Mouse (Mus musculus): ENCODE data around the gene Tepp. TPM values are rescaled to one million over a fixed set of nuclear protein-coding genes. Genes with fewer than 3 reads are reported as not detected.

Gene Tepp
- polyA plus RNA-seq (2015; fragmentation: Nextera tagmentation; extraction: Ambion mirVana) = 1.7 and 2.5 TPM in 2 replicates

- H3K27ac ChIP-seq (replicated peaks) = no peak within 1 kb of the TSS
- H3K9me3 ChIP-seq (replicated peaks) = no peaks in the 10 kb centered on the region
- no peak within 1 kb of the TSS for H3K4me2 ChIP-seq
- no peaks in the 10 kb centered on the region for H3K36me3 ChIP-seq
- H3K4me1 ChIP-seq = 0 out of 2 replicates have a peak, but pooled peaks cover 3% of the 10 kb centered on the region
- H3K9ac ChIP-seq (replicated peaks) = no peak within 1 kb of the TSS
- H3K27me3 ChIP-seq (replicated peaks) = no peaks in the 10 kb centered on the region
- WGBS = 34% methylated on average over 6 of the region's 6 CpGs
- H3K4me3 ChIP-seq (replicated peaks) = no peak within 1 kb of the TSS
- ATAC-seq (ENCODE audit: low FRiP score) = no peak
These were observed at the start of gene Tepp for GRCm38 (mm10) chr8:95310342-95310970. Gene Tepp (plus strand): TSS chr8:95310566.

GRCm38 (mm10) chr8:95262181-95262580, 48.2 kb upstream of the Tepp start:
- Histone ChIP-seq H3K27me3 (replicated peaks) (no peaks in the 10 kb centered on the region), H3K4me3 (replicated peaks) (no peak overlapping the region), H3K27ac (replicated peaks) (no peak overlapping the region), H3K9me3 (replicated peaks) (no peaks in the 10 kb centered on the region), H3K36me3 (no peaks in the 10 kb centered on the region), H3K4me2 (no peak overlapping the region), H3K4me1 (no peaks in the 10 kb centered on the region), H3K9ac (replicated peaks) (no peak overlapping the region)
- WGBS = 94% methylated on average over 2 of the region's 2 CpGs
- no peak for ATAC-seq (ENCODE audit: low FRiP score)

- H3K36me3 ChIP-seq = no peaks in the 10 kb centered on the region
- no peaks in the 10 kb centered on the region for H3K9me3 ChIP-seq (replicated peaks)
- no peak overlapping the region for H3K4me3 ChIP-seq (replicated peaks)
- H3K27ac ChIP-seq (replicated peaks) = no peak overlapping the region
- no peak overlapping the region for H3K4me2 ChIP-seq
- no peaks in the 10 kb centered on the region for H3K27me3 ChIP-seq (replicated peaks)
- no peak for ATAC-seq (ENCODE audit: low FRiP score)
- H3K4me1 ChIP-seq = no peaks in the 10 kb centered on the region
- H3K9ac ChIP-seq (replicated peaks) = no peak overlapping the region
- 59% methylated on average over 12 of the region's 12 CpGs for WGBS
These were observed 39.9 kb upstream of the Tepp start for GRCm38 (mm10) chr8:95270501-95270900.

GRCm38 (mm10) chr8:95271841-95272240, 38.5 kb upstream of the Tepp start:
- Histone ChIP-seq H3K9ac (replicated peaks) (no peak overlapping the region), H3K4me1 (no peaks in the 10 kb centered on the region), H3K36me3 (no peaks in the 10 kb centered on the region), H3K9me3 (replicated peaks) (no peaks in the 10 kb centered on the region), H3K27me3 (replicated peaks) (no peaks in the 10 kb centered on the region), H3K4me2 (no peak overlapping the region), H3K4me3 (replicated peaks) (no peak overlapping the region), H3K27ac (replicated peaks) (no peak overlapping the region)
- no peak for ATAC-seq (ENCODE audit: low FRiP score)
- WGBS = 41% methylated on average over 4 of the region's 4 CpGs

GRCm38 (mm10) chr8:95272871-95273270, 37.5 kb upstream of the Tepp start:
- ATAC-seq (ENCODE audit: low FRiP score) = no peak
- Histone ChIP-seq H3K9me3 (replicated peaks) (no peaks in the 10 kb centered on the region), H3K4me2 (no peak overlapping the region), H3K36me3 (no peaks in the 10 kb centered on the region), H3K9ac (replicated peaks) (no peak overlapping the region), H3K4me1 (no peaks in the 10 kb centered on the region), H3K27ac (replicated peaks) (no peak overlapping the region), H3K4me3 (replicated peaks) (no peak overlapping the region), H3K27me3 (replicated peaks) (no peaks in the 10 kb centered on the region)
- WGBS = 51% methylated on average over 2 of the region's 2 CpGs

GRCm38 (mm10) chr8:95281493-95281892, 28.9 kb upstream of the Tepp start:
- Histone ChIP-seq H3K9me3 (replicated peaks) (no peaks in the 10 kb centered on the region), H3K27me3 (replicated peaks) (no peaks in the 10 kb centered on the region), H3K9ac (replicated peaks) (no peak overlapping the region; the same call in 1 of the 2 replicates), H3K36me3 (no peaks in the 10 kb centered on the region), H3K4me3 (replicated peaks) (no peak overlapping the region), H3K4me1 (peaks cover 8% of the 10 kb centered on the region), H3K4me2 (no peak overlapping the region), H3K27ac (replicated peaks) (no peak overlapping the region)
- WGBS = 62% methylated on average over 5 of the region's 5 CpGs
- peak; percentile 68 for ATAC-seq (ENCODE audit: low FRiP score)

- no peaks in the 10 kb centered on the region for H3K9me3 ChIP-seq (replicated peaks)
- H3K4me1 ChIP-seq = no peaks in the 10 kb centered on the region
- H3K9ac ChIP-seq (replicated peaks) = no peak overlapping the region
- H3K36me3 ChIP-seq = no peaks in the 10 kb centered on the region
- WGBS = 72% methylated on average over 6 of the region's 6 CpGs
- no peak overlapping the region for H3K4me3 ChIP-seq (replicated peaks)
- no peaks in the 10 kb centered on the region for H3K27me3 ChIP-seq (replicated peaks)
- H3K27ac ChIP-seq (replicated peaks) = no peak overlapping the region
- ATAC-seq (ENCODE audit: low FRiP score) = no peak
- no peak overlapping the region for H3K4me2 ChIP-seq
These were observed 21.2 kb upstream of the Tepp start for GRCm38 (mm10) chr8:95289066-95289650.

- Histone ChIP-seq H3K4me3 (replicated peaks) (no peak overlapping the region), H3K4me2 (0 out of 2 replicates have a peak overlapping the region, but pooled peaks have one; percentile 19), H3K9me3 (replicated peaks) (no peaks in the 10 kb centered on the region), H3K9ac (replicated peaks) (no peak overlapping the region), H3K27ac (replicated peaks) (no peak overlapping the region), H3K4me1 (no peaks in the 10 kb centered on the region), H3K27me3 (replicated peaks) (no peaks in the 10 kb centered on the region), H3K36me3 (no peaks in the 10 kb centered on the region)
- ATAC-seq (ENCODE audit: low FRiP score) = no peak
- WGBS = 77% methylated on average over 11 of the region's 11 CpGs
These were observed 17.2 kb upstream of the Tepp start for GRCm38 (mm10) chr8:95293172-95293571.

GRCm38 (mm10) chr8:95293891-95294290, 16.5 kb upstream of the Tepp start:
- no peak overlapping the region for H3K9ac ChIP-seq (replicated peaks)
- H3K4me2 ChIP-seq = peak overlapping the region; percentile 19; the same call in 1 of the 2 replicates
- no peak overlapping the region; the same call in 1 of the 2 replicates for H3K27ac ChIP-seq (replicated peaks)
- no peaks in the 10 kb centered on the region for H3K36me3 ChIP-seq
- H3K9me3 ChIP-seq (replicated peaks) = no peaks in the 10 kb centered on the region
- H3K27me3 ChIP-seq (replicated peaks) = no peaks in the 10 kb centered on the region
- no peak overlapping the region for H3K4me3 ChIP-seq (replicated peaks)
- ATAC-seq (ENCODE audit: low FRiP score) = peak; percentile 59; the same call in 1 of the 2 replicates
- WGBS = 64% methylated on average over 7 of the region's 7 CpGs
- no peaks in the 10 kb centered on the region for H3K4me1 ChIP-seq

GRCm38 (mm10) chr8:95302410-95302809, 8.0 kb upstream of the Tepp start:
- Histone ChIP-seq H3K27ac (replicated peaks) (no peak overlapping the region), H3K9ac (replicated peaks) (no peak overlapping the region), H3K4me3 (replicated peaks) (no peak overlapping the region), H3K36me3 (no peaks in the 10 kb centered on the region), H3K4me2 (no peak overlapping the region), H3K4me1 (peaks cover 7% of the 10 kb centered on the region; the same call in 1 of the 2 replicates), H3K27me3 (replicated peaks) (no peaks in the 10 kb centered on the region), H3K9me3 (replicated peaks) (no peaks in the 10 kb centered on the region)
- 20% methylated on average over 5 of the region's 5 CpGs for WGBS
- ATAC-seq (ENCODE audit: low FRiP score) = no peak

GRCm38 (mm10) chr8:95305526-95305925, 4.8 kb upstream of the Tepp start:
- H3K4me1 ChIP-seq = peaks cover 8% of the 10 kb centered on the region; the same call in 1 of the 2 replicates
- ATAC-seq (ENCODE audit: low FRiP score) = no peak
- no peak overlapping the region for H3K27ac ChIP-seq (replicated peaks)
- no peaks in the 10 kb centered on the region for H3K36me3 ChIP-seq
- no peak overlapping the region for H3K4me2 ChIP-seq
- H3K9ac ChIP-seq (replicated peaks) = no peak overlapping the region
- H3K4me3 ChIP-seq (replicated peaks) = no peak overlapping the region
- H3K9me3 ChIP-seq (replicated peaks) = no peaks in the 10 kb centered on the region
- no peaks in the 10 kb centered on the region for H3K27me3 ChIP-seq (replicated peaks)
- WGBS = 85% methylated on average over 4 of the region's 4 CpGs

GRCm38 (mm10) chr8:95306431-95306830, 3.9 kb upstream of the Tepp start, which contains the start of gene Cngb1:
Gene Cngb1 (minus strand): TSS chr8:95306585.
- ATAC-seq (ENCODE audit: low FRiP score) = no peak
- Histone ChIP-seq H3K4me2 (no peak within 1 kb of the TSS), H3K9me3 (replicated peaks) (no peaks in the 10 kb centered on the region), H3K9ac (replicated peaks) (no peak within 1 kb of the TSS), H3K27ac (replicated peaks) (no peak within 1 kb of the TSS), H3K27me3 (replicated peaks) (no peaks in the 10 kb centered on the region), H3K36me3 (no peaks in the 10 kb centered on the region), H3K4me1 (0 out of 2 replicates have a peak, but pooled peaks cover 3% of the 10 kb centered on the region), H3K4me3 (replicated peaks) (no peak within 1 kb of the TSS)
- WGBS = 62% methylated on average over 6 of the region's 6 CpGs

Data from neural tube, embryonic 15.5 days (tissue).